Mouse (Mus musculus) granulocyte monocyte progenitor cell, adult 5-6 weeks (primary cell): ENCODE results near the gene Lsamp. TPM values are rescaled to one million over a fixed set of nuclear protein-coding genes. Genes with fewer than 3 reads are reported as not detected.

Experiments used
- ATAC-seq: replicated peaks from 2 replicates; pipeline ENCODE4 v1.8.0; 2016; ENCODE audit warnings: mild to moderate bottlenecking, moderate TSS enrichment, inconsistent platforms; ENCODE audit not compliant: poor library complexity, severe bottlenecking
- total RNA-seq, 2 experiments: library from RNA; stranded (forward) in 1 of 2; stranded (reverse) in 1 of 2; fragments of 200-712, 200-1000 nt in 1 of 2; fragments of >200 nt in 1 of 2; fragmentation: Nextera tagmentation in 1 of 2; gene quantifications; 2 replicates each; pipeline ENCODE4 v1.2.3; 2014 to 2017

Lsamp gene
- total RNA-seq, 2 experiments from 2014 or later: not detected

DNA sequence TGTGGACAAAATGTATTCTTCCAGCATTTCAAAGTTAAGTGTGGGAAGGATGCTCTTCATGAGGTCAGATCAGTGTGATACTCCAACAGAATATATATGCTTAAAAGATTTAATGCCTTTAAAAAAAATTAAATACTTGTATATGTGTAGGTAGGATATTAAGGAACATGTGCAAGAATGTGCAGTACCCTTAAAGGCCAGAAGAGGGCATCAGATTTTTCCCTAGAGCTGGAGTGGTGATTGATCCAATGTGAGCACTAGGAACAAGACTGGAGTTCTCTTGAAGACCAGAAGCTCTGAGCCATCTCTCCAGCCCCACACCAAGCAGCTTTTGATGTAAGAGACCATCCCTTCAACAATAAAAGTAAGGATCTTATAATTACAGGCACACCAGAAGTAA lies 1708.3 kb downstream of the Lsamp start:
- ATAC-seq: peak; percentile 40; the same call in 1 of the 2 replicates

- no peak for ATAC-seq
These were observed 1717.7 kb downstream of the Lsamp start for GRCm38 (mm10) chr16:41701790-41702428.

DNA sequence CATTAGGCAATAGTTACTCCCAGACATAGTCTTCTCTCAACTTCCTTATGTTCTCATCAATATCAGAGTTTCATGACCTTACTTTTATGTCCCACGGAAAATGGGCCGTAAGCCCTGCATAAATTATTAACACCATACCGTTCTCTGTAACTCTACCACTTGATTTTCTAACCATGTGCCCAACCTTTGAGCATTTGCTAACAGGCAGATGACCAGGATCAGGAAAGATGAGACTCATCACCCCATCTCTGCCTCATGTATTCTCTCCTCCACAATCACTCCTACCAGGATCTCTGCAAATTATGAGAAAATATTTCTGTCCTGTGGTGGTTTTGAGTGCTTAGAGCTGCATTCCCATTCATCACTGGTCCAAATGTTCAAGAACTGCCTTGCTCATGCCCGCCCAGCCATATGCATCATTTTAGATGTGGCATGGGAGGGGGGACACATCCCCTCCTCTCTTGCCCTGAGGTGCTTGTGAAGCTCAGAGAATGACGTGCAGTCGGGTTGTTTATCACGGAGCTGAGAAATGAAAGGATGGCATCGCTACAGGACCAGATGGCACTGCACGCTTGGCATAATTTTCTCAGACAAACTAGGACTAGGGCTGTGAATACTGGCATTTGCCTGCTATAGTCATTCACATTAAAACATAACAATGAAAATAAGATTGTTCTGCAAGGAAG lies 1744.9 kb downstream of the Lsamp start:
- ATAC-seq: no peak

GRCm38 (mm10) chr16:41729911-41730310 lies 1745.8 kb downstream of the Lsamp start:
- no peak for ATAC-seq

- no peak for ATAC-seq
These were observed 1760.9 kb downstream of the Lsamp start for GRCm38 (mm10) chr16:41745037-41745436.

DNA sequence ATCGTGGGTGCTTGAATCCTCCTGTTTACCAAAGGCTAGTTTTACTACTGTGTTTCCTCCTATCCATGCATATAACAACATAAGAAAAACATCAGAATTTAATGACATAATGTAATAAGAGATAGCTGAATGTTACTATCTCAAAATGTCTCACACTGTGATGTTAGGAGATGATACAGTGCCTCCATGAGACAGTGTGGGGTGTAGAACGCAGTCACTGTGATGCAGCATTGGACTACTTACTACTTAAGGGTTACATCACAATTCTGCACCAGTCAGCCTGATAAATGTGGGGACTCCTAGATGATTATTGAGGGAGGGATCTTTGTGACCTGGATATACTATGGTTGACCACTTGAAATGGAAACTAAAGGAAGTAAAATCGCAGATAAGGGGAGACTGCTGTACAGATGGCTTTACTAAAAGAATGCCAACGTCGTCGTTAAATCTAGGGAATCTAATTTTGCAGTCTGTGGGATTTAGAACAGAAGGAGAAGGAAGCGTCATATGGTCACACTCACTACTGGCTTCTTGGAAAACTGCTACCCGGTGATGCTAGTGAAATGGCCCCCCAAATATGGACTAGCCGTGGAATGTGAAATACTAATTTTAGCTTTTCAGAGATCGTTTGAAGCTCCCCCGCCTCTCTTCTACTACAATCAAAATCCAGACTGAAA lies 1762.2 kb downstream of the Lsamp start:
- ATAC-seq: no peak

GRCm38 (mm10) chr16:41747874-41748273 lies 1763.7 kb downstream of the Lsamp start:
- ATAC-seq: no peak

DNA sequence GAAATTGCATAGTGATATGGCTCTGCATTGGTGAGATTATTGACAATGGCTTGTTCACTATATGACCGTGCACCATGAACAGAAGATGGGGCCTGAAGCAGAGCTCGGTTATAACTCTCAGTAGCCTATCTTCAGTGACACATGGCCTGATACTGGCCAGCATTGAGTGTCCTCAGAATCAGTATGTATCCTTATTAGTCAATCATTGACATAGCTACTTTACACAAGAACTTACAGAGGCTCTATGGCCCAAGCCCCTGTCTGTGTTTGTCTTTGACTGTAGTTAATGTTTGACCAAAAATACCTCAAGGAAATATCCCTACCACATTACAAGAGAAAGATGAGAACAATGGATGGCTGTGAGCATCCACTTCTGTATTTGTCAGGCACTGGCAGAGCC lies 1764.6 kb downstream of the Lsamp start:
- ATAC-seq: no peak

DNA sequence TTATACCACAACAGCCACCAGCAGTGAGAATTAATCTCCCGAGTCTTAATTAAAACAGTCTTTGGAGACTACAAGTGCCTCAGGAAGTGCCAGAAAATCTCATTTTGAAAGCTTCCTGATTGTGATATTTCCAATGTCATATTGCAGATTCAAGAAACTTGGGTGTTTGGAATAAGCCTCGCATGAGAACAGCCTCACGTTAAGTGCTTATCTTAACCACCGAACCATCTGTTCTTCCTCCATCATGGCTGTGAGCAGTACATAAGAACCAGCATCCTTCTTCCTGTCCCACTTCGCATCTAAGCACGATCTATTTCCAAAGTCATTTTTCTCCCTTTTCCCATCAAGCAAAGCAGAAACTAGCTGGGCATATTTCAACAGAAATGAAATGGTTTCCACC lies 1780.1 kb downstream of the Lsamp start:
- no peak for ATAC-seq

GRCm38 (mm10) chr16:41771427-41772125 lies 1787.4 kb downstream of the Lsamp start:
- no peak for ATAC-seq

DNA sequence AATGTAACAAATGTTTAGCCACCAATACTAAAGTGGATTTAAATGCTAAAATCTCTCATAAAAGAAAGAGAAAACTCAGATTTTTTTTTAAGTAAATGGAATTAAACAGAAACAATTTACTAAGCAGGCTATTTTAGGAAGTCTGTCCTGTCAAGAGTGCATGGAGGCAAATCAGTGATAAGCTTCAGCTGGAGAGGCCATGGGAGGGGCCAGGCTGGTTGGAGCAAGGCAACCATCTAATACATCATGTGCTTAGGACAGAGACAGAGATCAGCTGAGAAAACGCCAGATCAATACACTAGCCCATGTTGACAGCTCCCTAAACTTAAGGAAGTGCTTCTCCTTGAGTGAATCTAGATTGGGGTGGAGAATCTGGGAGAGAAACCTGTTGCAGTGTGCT lies 1793.4 kb downstream of the Lsamp start:
- ATAC-seq: no peak

DNA sequence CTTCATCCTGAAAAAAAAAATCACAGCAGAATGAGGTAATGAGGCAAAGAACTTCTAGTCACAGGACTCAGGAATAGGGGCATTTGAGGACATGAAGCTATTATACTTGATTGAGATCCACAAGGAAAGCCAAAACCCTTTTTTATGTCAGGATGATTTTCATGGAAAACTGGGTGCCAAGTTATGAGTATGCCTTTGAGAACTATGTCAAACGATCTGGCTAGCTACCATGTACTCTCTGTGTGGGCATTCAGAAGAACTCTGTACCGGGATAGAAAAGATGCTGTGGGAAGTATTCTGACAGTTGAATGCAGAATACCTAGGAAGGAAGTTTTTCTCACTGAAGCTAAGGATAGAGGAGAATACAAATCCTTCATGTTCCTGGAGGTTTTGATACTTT lies 1801.4 kb downstream of the Lsamp start:
- no peak for ATAC-seq

DNA sequence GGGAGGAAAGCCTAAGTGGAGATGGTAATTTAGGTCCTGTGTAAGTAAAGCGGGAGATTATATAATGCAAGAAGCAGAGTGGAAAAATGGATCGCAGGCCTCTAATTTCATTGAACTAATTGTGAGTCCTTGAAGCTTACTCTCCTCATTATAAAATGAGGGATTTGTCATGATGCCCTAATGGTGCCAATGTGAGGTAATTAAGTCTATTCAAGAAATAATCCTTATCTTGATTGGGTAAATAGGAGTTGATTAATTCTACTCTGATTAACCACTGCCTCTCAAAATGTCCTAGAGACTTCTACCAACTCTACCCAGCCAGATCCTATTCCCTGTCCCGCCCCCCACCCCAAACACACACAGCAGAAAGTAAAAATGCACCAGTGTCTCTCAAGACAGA lies 1802.5 kb downstream of the Lsamp start:
- ATAC-seq: no peak

- ATAC-seq: no peak
These were observed 1803.0 kb downstream of the Lsamp start for GRCm38 (mm10) chr16:41787146-41787545.

GRCm38 (mm10) chr16:41790016-41790415 lies 1805.9 kb downstream of the Lsamp start:
- ATAC-seq: no peak

GRCm38 (mm10) chr16:41820369-41820768 lies 1836.2 kb downstream of the Lsamp start:
- ATAC-seq: no peak

DNA sequence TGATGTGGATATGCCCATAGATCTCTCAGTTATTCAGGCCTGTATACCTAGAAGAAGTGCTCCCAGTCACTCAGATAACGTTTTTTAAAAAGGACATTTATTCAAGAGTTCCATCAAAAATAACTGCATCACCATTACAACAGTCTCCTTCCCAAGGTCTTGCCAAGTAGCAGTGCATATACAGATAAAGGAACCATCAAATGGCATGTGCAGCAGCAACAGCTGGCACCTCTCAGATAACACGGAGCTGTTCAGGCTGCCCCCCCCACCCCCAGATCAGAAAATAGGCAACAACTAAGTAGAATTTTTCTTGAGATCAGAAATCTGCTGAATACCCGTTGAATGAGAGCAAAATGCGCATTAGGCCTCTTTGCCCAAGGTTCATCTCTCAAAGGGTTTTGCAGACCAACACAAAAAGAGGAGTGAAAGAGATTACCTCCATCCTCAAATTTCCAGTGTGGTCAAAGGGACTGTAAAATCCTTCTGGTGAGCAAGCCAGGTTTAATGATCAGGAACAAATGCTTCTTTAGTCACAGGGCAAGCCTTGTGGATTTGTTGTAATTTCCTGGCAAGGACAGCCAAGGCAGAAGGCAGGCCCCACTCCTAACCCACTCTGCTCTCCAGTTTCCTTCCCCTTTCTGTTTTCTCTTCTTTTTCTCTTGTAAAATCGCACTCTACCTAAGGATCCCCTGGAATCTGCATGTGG lies 1842.9 kb downstream of the Lsamp start:
- ATAC-seq: no peak

DNA sequence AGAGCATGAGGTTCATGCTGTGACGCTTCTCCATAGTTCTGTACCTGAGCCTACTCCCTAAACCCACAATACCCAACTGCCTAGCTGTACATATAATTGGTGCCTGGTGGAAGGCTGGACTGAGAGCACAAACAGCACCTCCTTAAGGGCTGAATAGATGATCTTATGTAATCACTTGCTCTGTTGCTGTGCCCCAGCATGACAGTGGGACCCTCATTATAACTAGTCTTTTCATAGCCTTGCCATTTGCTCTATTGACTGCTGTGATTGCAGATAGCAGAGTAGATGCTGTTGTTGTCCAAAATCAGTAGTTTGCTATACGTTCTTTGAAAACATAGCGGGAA lies 1843.4 kb downstream of the Lsamp start:
- no peak for ATAC-seq

DNA sequence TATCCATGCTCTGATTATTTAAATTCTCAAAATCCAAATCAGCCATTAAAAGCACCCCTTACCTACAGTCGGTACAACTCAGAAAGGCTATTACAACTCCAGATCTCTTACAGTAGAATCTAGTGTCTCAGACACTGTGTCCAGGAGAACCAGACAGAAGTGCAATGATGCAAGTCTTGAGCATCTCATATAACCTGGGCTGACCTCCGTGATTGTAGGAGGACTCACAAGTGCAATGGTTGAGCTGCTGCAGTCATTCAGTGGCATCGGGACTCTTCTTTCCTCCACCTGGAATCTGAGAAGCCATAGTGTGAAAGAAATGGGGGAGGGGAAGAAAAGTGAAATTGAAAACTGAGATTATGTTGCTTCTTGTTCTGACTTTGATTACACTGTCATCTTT lies 1850.5 kb downstream of the Lsamp start:
- no peak for ATAC-seq

DNA sequence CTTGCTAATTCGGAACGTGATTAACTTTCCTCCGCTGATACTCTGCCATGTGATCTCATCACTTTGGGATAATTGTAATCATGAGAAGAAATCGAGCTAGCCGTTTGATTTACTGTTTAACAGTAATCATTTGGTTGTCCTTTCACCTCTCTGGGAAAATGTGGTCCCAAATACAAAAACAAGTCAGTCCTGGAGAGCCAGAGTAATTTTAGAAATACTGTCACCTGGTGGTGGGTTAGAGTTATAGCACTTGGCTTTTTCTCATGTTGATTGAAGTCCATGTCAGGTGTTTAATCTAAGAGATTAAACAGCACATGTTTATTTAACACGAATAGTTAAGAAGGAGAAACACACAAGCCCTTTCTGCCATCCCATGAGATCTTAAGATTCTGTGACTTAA lies 1851.6 kb downstream of the Lsamp start:
- no peak for ATAC-seq
